Mouse (Mus musculus) limb, embryonic 13.5 days (tissue): ENCODE results near the gene BC048671. TPM values are rescaled to one million over a fixed set of nuclear protein-coding genes. Genes with fewer than 3 reads are reported as not detected.

Source experiments
- polyA plus RNA-seq: library from polyadenylated mRNA; unstranded; fragments of >200 nt; fragmentation: Nextera tagmentation; extraction: Ambion mirVana; gene quantifications from 2 replicates; pipeline ENCODE4 v1.2.1, GENCODE M21; 2015

The BC048671 gene
- polyA plus RNA-seq, 1 experiment from 2014 or later, result not detected

Other genes with a start within 250 kb of the BC048671 start
- not detected in 2 replicates for gene Vmn1r49, start 222.7 kb upstream of the BC048671 start, polyA plus RNA-seq
- not detected in 2 replicates for gene Vmn1r50, start 199.8 kb upstream of the BC048671 start, polyA plus RNA-seq
- not detected in 2 replicates for gene Vmn1r51, start 178.6 kb upstream of the BC048671 start, polyA plus RNA-seq
- not detected in 2 replicates for gene Vmn1r52, start 126.4 kb upstream of the BC048671 start, polyA plus RNA-seq
- not detected in 2 replicates for gene V1ra8, start 98.4 kb upstream of the BC048671 start, polyA plus RNA-seq
- gene Vmn1r53, start 76.8 kb upstream of the BC048671 start, polyA plus RNA-seq, result not detected in 2 replicates
- not detected in 2 replicates for gene Vmn1r54, start 54.9 kb upstream of the BC048671 start, polyA plus RNA-seq
- gene Chst13, start 24.0 kb downstream of the BC048671 start, polyA plus RNA-seq, result 0.15 and 0.33 TPM in 2 replicates
- 0.04 and 0.05 TPM in 2 replicates for gene Uroc1, start 32.1 kb downstream of the BC048671 start, polyA plus RNA-seq
- gene Zxdc, start 68.3 kb downstream of the BC048671 start, polyA plus RNA-seq, result 6.5 and 6.9 TPM in 2 replicates
- 0.37 and 0.59 TPM in 2 replicates for gene Cfap100, start 127.6 kb downstream of the BC048671 start, polyA plus RNA-seq
- 5.0 and 5.1 TPM in 2 replicates for gene Klf15, start 161.4 kb downstream of the BC048671 start, polyA plus RNA-seq
- gene Aldh1l1, start 185.2 kb downstream of the BC048671 start, polyA plus RNA-seq, result 2.0 and 2.4 TPM in 2 replicates